Mouse (Mus musculus) embryonic fibroblast, embryonic 13.5 days (primary cell): Measurements from ENCODE around the gene Pip4k2c.

Source experiments
- CTCF ChIP-seq: IDR thresholded peaks from 2 replicates; pipeline ENCODE4 v1.5.1; 2011; ENCODE audit warnings: mild to moderate bottlenecking, control low read depth, low read length, moderate library complexity, borderline replicate concordance; ENCODE audit not compliant: insufficient read depth
- POLR2A ChIP-seq: IDR thresholded peaks from 2 replicates; pipeline ENCODE4 v1.6.1; 2011; ENCODE audit warnings: low read depth, mild to moderate bottlenecking, control low read depth, low read length, moderate library complexity

DNA sequence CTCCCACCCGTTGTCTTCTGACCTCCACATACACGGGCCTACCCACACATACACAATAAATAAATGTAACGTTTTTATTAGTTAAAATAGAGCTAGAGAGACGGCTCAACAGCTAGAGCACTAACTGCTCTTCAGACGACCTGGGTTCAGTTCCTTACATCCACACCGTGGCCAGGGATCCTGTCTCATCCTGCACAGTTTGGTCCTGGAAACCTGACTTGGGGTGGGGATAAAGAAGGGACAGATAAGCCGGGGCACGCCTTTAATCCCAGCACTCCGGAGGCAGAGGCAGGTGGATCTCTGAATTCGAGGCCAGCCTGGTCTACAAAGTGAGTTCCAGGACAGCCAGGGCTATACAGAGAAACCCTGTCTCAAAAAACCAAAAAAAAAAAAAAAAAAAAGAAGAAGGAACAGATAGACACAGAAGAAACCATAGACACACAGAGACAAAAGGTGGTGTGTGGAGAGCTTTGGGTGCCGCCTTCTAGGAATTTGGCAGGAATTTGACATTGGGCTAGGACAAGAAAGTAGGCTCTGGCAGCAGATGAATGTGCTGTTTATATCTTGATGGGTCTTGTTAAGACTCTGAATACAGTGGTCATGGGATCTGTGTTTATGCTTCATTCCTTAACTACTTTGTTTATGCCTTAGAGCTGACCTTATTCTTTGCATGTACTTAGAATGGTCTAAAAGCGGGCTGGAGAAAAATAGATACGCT, 2.5 kb upstream of the Pip4k2c start:
- no peak for TF ChIP-seq CTCF
- TF ChIP-seq POLR2A: no peak
